Mouse (Mus musculus) liver, embryonic 13.5 days (tissue): ENCODE measurements at regions not wholly inside any gene's neighbourhood (a gene's known extent, or its start where the extent isn't known, plus 50 kb on each side); places are given as distances from the start of the nearest gene placed in this dataset.

Source experiments
- ATAC-seq: fragments of 200-750 bp; cut with Nextera tagmentation; 2 replicates; pipeline ENCODE4 v1.8.0; 2017; ENCODE audit warnings: low read depth, mild to moderate bottlenecking, moderate number of reproducible peaks, moderate library complexity
- DNase-seq: peaks from one replicate; pipeline ENCODE4 v3.0.0; 2022
- H3K27ac ChIP-seq: fragments of 300-500 bp; sonication (generic); 2 replicates; pipeline ENCODE4 v1.5.1; 2015; ENCODE audit warnings: moderate library complexity, mild to moderate bottlenecking, inconsistent platforms
- H3K27me3 ChIP-seq: fragments of 300-500 bp; sonication (generic); 2 replicates; pipeline ENCODE4 v1.6.1; 2015; ENCODE audit warnings: mild to moderate bottlenecking, inconsistent platforms
- H3K36me3 ChIP-seq: fragments of 300-500 bp; sonication (generic); 2 replicates; pipeline ENCODE4 v1.6.1; 2015; ENCODE audit warnings: mild to moderate bottlenecking, inconsistent platforms
- H3K4me1 ChIP-seq: fragments of 300-500 bp; sonication (generic); replicated peaks from 2 replicates; pipeline ENCODE4 v1.6.1; 2015; ENCODE audit warnings: inconsistent platforms
- H3K4me2 ChIP-seq: fragments of 300-500 bp; sonication (generic); 2 replicates; pipeline ENCODE4 v1.6.1; 2015; ENCODE audit warnings: inconsistent platforms, mild to moderate bottlenecking, moderate library complexity
- H3K4me3 ChIP-seq: fragments of 300-500 bp; sonication (generic); replicated peaks from 2 replicates; pipeline ENCODE4 v1.5.1; 2015; ENCODE audit warnings: mild to moderate bottlenecking, inconsistent platforms
- H3K9ac ChIP-seq: fragments of 300-500 bp; sonication (generic); 2 replicates; pipeline ENCODE4 v1.6.1; 2015; ENCODE audit warnings: mild to moderate bottlenecking, inconsistent platforms
- H3K9me3 ChIP-seq: fragments of 300-500 bp; sonication (generic); replicated peaks from 2 replicates; pipeline ENCODE4 v1.6.1; 2016; ENCODE audit warnings: inconsistent platforms
- WGBS: fragments of 180-500 bp; shearing (Covaris S2); methylation state at CpG from one replicate; pipeline ENCODE4 v1.1.7; 2015; ENCODE audit not compliant: insufficient replicate concordance; 5-methylcytosine and 5-hydroxymethylcytosine counted together

GRCm38 (mm10) chr1:52342127-52342526 is 109.1 kb upstream of the Gls start:
- ATAC-seq (no peak), DNase-seq (no peak)
- Histone ChIP-seq H3K4me2 (no peak overlapping the region), H3K36me3 (no peaks in the 10 kb centered on the region), H3K9ac (no peak overlapping the region), H3K27me3 (no peaks in the 10 kb centered on the region), H3K27ac (no peak overlapping the region), H3K4me1 (no peaks in the 10 kb centered on the region), H3K9me3 (no peaks in the 10 kb centered on the region), H3K4me3 (no peak overlapping the region)
- WGBS: 21% methylated on average over 2 of the region's 2 CpGs

DNA sequence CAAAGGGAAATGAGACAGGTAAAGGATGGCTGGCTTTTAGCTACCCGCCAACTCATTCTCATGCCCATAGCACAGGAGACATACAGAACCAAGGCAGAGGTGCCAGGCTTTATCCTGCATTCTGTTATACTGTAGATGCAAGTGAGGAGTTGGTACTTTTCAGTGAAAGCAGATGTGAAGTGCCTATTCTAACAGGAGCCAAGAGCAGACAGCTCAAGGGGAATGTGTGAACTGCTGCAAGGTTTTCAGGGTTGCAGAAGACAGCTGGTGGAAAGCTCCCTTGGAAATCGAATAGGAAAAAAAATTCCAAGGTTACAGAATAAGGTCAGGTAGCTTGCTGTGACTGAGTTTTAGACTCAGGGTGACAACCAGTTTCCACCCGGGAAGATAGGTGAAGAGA is 105.7 kb upstream of the Gls start:
- Histone ChIP-seq H3K36me3 (no peaks in the 10 kb centered on the region), H3K27me3 (no peaks in the 10 kb centered on the region), H3K4me1 (no peaks in the 10 kb centered on the region), H3K4me3 (no peak overlapping the region), H3K9me3 (no peaks in the 10 kb centered on the region), H3K27ac (no peak overlapping the region), H3K4me2 (no peak overlapping the region), H3K9ac (no peak overlapping the region)
- 62% methylated on average over 3 of the region's 3 CpGs for WGBS
- ATAC-seq (no peak), DNase-seq (no peak)

DNA sequence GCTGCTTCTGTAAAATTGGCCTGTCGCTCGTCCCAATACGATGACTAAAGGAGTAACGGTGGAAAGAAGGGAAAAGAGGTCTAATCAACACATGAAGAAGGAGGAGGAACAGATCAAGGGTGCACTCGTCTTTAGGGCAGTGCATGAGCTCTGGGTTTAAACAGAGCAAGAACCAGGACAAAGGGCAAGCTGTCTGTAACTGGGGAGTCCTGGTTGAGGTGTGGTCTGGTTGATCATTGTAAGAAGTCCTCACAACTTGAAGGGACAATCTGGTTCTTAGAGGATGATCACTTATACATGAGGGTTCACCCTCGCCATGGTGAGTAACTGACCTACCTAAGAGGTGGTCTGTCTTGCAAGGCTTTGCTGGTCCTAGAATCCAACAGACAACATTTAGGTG is 105.2 kb upstream of the Gls start:
- Histone ChIP-seq H3K27ac (no peak overlapping the region), H3K4me1 (no peaks in the 10 kb centered on the region), H3K36me3 (no peaks in the 10 kb centered on the region), H3K9me3 (no peaks in the 10 kb centered on the region), H3K27me3 (no peaks in the 10 kb centered on the region), H3K9ac (no peak overlapping the region), H3K4me3 (no peak overlapping the region), H3K4me2 (no peak overlapping the region)
- WGBS: 71% methylated on average over 6 of the region's 6 CpGs
- DNase-seq (no peak), ATAC-seq (no peak)

DNA sequence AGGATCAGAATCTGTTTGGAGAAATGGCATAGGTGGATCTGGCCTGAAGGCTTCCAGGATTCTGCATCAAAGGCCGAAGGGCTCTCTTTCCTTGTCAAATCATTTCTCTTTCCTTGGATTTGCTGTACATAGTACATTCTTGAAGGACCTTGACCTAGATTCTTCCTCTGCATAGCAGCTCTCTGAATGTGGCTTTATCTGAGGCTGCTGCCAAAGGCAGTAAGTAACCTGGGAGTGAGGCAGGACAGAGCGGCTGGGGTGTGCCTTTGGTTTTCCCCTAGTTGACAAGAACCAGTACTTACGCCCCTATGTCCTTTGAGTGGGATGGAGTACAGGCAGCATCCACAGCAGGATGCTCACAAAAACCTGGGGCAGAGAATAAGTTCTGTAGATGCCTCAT is 103.7 kb upstream of the Gls start:
- Histone ChIP-seq H3K4me3 (no peak overlapping the region), H3K4me2 (no peak overlapping the region), H3K27me3 (no peaks in the 10 kb centered on the region), H3K27ac (no peak overlapping the region), H3K4me1 (no peaks in the 10 kb centered on the region), H3K36me3 (no peaks in the 10 kb centered on the region), H3K9me3 (no peaks in the 10 kb centered on the region), H3K9ac (no peak overlapping the region)
- 74% methylated on average over 3 of the region's 3 CpGs for WGBS
- ATAC-seq (no peak), DNase-seq (no peak)

GRCm38 (mm10) chr1:52332013-52332412 is 99.0 kb upstream of the Gls start:
- H3K27ac ChIP-seq: no peak overlapping the region
- H3K9ac ChIP-seq: no peak overlapping the region
- ATAC-seq: no peak
- WGBS: 76% methylated on average over 12 of the region's 12 CpGs
- no peak for DNase-seq
- no peaks in the 10 kb centered on the region for H3K4me1 ChIP-seq
- no peaks in the 10 kb centered on the region for H3K27me3 ChIP-seq
- no peak overlapping the region for H3K4me2 ChIP-seq
- no peaks in the 10 kb centered on the region for H3K36me3 ChIP-seq
- no peaks in the 10 kb centered on the region for H3K9me3 ChIP-seq
- no peak overlapping the region for H3K4me3 ChIP-seq

DNA sequence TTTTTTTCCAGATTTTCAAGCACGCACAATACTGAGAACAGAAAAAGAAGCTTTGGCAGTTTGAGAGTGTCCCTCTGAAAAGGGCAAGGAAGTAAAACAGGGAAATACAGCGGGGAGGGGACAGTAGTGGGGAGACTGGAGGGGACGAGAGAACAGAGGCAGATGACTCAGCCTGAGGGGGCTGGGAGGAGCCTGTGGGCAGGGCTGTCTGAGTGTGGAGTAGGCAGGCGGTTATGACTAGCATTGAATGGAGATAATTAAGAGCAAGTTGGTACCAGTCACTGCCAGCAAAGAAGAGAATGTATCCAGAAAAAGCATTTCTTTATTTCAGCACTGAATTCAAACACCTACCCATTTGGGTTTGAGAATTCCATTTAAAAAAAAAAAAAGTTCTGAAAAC is 98.4 kb upstream of the Gls start:
- DNase-seq: no peak

DNA sequence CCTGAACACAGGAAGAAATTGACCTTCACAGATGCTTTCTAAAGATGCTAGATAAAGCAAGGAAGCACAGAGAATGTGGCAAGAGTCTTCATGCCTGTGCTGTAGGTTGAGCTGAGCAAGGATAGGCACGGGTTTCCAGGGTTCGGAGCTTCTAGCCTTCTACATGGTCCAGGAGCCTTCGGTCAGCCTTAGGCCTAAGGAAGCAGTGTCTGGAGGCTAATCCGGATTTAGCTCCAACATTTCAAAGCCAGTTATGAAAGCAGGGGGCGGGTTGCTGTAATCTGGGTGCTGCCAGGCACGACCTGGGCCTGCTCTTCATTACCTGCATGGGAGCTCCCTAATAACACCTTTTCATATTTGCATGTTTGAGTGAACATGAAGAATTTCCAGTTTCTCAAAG is 97.5 kb upstream of the Gls start:
- WGBS: 60% methylated on average over 6 of the region's 6 CpGs
- H3K9me3 ChIP-seq: no peaks in the 10 kb centered on the region
- H3K4me2 ChIP-seq: no peak overlapping the region
- no peak overlapping the region for H3K4me3 ChIP-seq
- no peak for ATAC-seq
- H3K27me3 ChIP-seq: no peaks in the 10 kb centered on the region
- no peak overlapping the region for H3K9ac ChIP-seq
- H3K27ac ChIP-seq: no peak overlapping the region
- no peaks in the 10 kb centered on the region for H3K4me1 ChIP-seq
- H3K36me3 ChIP-seq: no peaks in the 10 kb centered on the region
- DNase-seq: no peak

More for the DNA sequence above, 98.4 kb upstream of the Gls start:
- no peaks in the 10 kb centered on the region for H3K4me1 ChIP-seq
- H3K27ac ChIP-seq: no peak overlapping the region
- H3K9me3 ChIP-seq: no peaks in the 10 kb centered on the region
- ATAC-seq: no peak
- H3K4me2 ChIP-seq: no peak overlapping the region
- no peak overlapping the region for H3K9ac ChIP-seq
- H3K4me3 ChIP-seq: no peak overlapping the region
- WGBS: 22% methylated on average over 4 of the region's 4 CpGs
- no peaks in the 10 kb centered on the region for H3K36me3 ChIP-seq
- H3K27me3 ChIP-seq: no peaks in the 10 kb centered on the region

DNA sequence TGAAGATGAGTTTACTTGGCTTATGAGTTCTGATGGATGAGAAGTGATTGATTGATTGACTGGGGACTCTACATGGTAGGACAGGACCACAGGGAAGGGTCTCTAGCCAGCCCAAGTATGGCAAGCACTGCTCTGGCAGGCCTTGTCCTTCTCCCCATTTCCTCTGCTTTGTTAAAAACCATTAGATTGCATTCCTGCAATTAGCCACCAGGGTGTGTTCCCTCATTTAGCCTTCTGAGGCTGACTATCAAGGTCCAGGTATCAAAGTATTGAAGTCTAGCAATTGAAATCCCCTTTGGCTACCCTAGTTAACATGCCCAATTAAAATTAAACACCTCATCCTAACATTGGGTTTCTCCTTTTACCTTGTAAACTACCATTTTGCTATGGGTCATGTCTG is 95.5 kb upstream of the Gls start:
- DNase-seq (no peak), ATAC-seq (no peak)
- Histone ChIP-seq H3K27ac (no peak overlapping the region), H3K27me3 (no peaks in the 10 kb centered on the region), H3K4me1 (no peaks in the 10 kb centered on the region), H3K4me2 (no peak overlapping the region), H3K36me3 (no peaks in the 10 kb centered on the region), H3K9me3 (no peaks in the 10 kb centered on the region), H3K4me3 (no peak overlapping the region), H3K9ac (no peak overlapping the region)

- ATAC-seq (no peak), DNase-seq (no peak)
- no peaks in the 10 kb centered on the region for H3K27me3 ChIP-seq
- WGBS: 56% methylated on average over 2 of the region's 2 CpGs
- H3K27ac ChIP-seq: no peak overlapping the region
- H3K9ac ChIP-seq: no peak overlapping the region
- no peaks in the 10 kb centered on the region for H3K9me3 ChIP-seq
- no peaks in the 10 kb centered on the region for H3K36me3 ChIP-seq
- H3K4me1 ChIP-seq: no peaks in the 10 kb centered on the region
- no peak overlapping the region for H3K4me3 ChIP-seq
- no peak overlapping the region for H3K4me2 ChIP-seq
Observed at GRCm38 (mm10) chr1:52324356-52324755, 91.3 kb upstream of the Gls start.

- ATAC-seq: no peak
Observed at GRCm38 (mm10) chr1:52312076-52312633, 79.1 kb upstream of the Gls start.

GRCm38 (mm10) chr1:52306892-52307291 is 73.9 kb upstream of the Gls start:
- Histone ChIP-seq H3K27me3 (no peaks in the 10 kb centered on the region), H3K9ac (no peak overlapping the region), H3K4me2 (no peak overlapping the region), H3K36me3 (no peaks in the 10 kb centered on the region), H3K4me3 (no peak overlapping the region), H3K4me1 (no peaks in the 10 kb centered on the region), H3K9me3 (no peaks in the 10 kb centered on the region), H3K27ac (no peak overlapping the region)
- 55% methylated on average over 6 of the region's 6 CpGs for WGBS
- DNase-seq (no peak), ATAC-seq (no peak)

More at GRCm38 (mm10) chr1:52312076-52312633, 79.1 kb upstream of the Gls start:
- Histone ChIP-seq H3K9me3 (no peaks in the 10 kb centered on the region), H3K4me3 (no peak overlapping the region), H3K9ac (no peak overlapping the region), H3K4me2 (no peak overlapping the region), H3K4me1 (no peaks in the 10 kb centered on the region), H3K27me3 (no peaks in the 10 kb centered on the region), H3K27ac (no peak overlapping the region), H3K36me3 (no peaks in the 10 kb centered on the region)
- WGBS: 62% methylated on average over 3 of the region's 3 CpGs
- no peak for DNase-seq

DNA sequence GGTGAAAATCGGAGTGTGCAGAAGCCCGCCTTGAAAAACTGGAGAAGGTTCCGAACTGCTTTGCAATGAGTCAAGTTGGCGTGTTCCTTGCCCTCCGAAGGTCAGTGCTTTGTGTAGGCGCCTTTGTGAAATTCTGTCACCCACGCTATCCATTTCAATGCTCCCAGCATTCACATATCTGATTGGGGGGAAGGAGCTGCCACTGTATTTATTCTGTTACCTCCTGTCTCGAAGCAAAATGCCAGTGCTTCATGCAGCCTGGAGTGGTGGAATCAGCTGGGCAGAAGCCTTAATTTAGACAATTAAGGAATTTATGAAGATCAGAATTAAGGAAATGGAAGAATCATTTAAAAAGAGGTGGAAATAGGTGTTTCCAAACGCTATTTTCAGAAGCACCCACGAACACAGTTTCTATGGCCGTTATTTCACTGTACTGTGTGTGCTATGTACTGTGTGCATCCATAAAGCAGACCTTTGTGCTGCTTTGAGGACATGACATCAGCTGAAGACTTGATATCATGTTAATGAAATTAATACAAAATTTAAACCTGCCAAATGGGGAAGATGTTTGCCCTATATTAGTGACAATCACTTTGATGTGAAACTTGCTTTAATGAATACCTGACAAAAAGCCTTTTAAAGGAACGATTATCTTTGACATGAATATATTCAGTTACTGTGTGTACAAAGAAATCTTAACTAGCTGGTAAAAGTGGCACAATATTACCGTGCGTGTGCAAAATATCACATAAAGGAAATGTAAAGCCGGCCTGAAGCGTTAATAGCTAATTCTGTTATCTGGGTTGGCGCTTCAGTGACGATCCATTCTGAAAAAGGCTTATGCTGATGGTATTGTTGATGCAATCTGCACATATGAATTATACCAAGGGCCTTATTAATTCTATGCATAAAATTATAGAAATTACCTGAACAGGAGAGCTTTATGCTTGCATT is 72.9 kb upstream of the Gls start:
- DNase-seq (no peak), ATAC-seq (no peak)
- no peak overlapping the region for H3K4me3 ChIP-seq
- H3K4me2 ChIP-seq: no peak overlapping the region
- H3K36me3 ChIP-seq: no peaks in the 10 kb centered on the region
- H3K9ac ChIP-seq: no peak overlapping the region
- WGBS: 77% methylated on average over 18 of the region's 18 CpGs
- H3K9me3 ChIP-seq: no peaks in the 10 kb centered on the region
- no peaks in the 10 kb centered on the region for H3K27me3 ChIP-seq
- no peak overlapping the region for H3K27ac ChIP-seq
- no peaks in the 10 kb centered on the region for H3K4me1 ChIP-seq
